Mouse (Mus musculus) fat pad, adult 2 months (tissue): Measurements from ENCODE around the gene Tomm6.

Experiments used
- DNase-seq: peaks from one replicate; pipeline ENCODE4 v3.0.0-alpha.2; 2011; ENCODE audit warnings: low read depth, low spot score; ENCODE audit errors: extremely low read depth

Gene Tomm6

GRCm38 (mm10) chr17:47688344-47688607, at the start of gene Tomm6:
TSS of gene Tomm6 (minus strand) at chr17:47688386.
- DNase-seq = no peak

- DNase-seq = no peak
These were observed 49.3 kb upstream of the Tomm6 start for GRCm38 (mm10) chr17:47737271-47738065.

- no peak for DNase-seq
These were observed 48.7 kb upstream of the Tomm6 start, which contains the start of gene Tfeb for GRCm38 (mm10) chr17:47736856-47737255. TSS of gene Tfeb (plus strand) at chr17:47737030.

GRCm38 (mm10) chr17:47735553-47736100, 47.4 kb upstream of the Tomm6 start:
- DNase-seq = no peak

GRCm38 (mm10) chr17:47730633-47731575, 42.7 kb upstream of the Tomm6 start:
- no peak for DNase-seq

GRCm38 (mm10) chr17:47726566-47726965, 38.4 kb upstream of the Tomm6 start, which contains the start of gene Pgc:
TSS of gene Pgc (plus strand) at chr17:47726842.
- no peak for DNase-seq

- DNase-seq = no peak
These were observed 33.0 kb upstream of the Tomm6 start for GRCm38 (mm10) chr17:47721183-47721582.

- no peak for DNase-seq
These were observed 26.9 kb upstream of the Tomm6 start for GRCm38 (mm10) chr17:47715037-47715436.

GRCm38 (mm10) chr17:47712889-47713571, 24.8 kb upstream of the Tomm6 start:
- no peak for DNase-seq

GRCm38 (mm10) chr17:47711883-47712282, 23.7 kb upstream of the Tomm6 start:
- no peak for DNase-seq

- DNase-seq = no peak
These were observed 21.9 kb upstream of the Tomm6 start for GRCm38 (mm10) chr17:47710036-47710435.

GRCm38 (mm10) chr17:47708972-47709371, 20.8 kb upstream of the Tomm6 start:
- no peak for DNase-seq

GRCm38 (mm10) chr17:47707961-47708360, 19.8 kb upstream of the Tomm6 start:
- peak; percentile 45 for DNase-seq

- DNase-seq = no peak
These were observed 18.0 kb upstream of the Tomm6 start for GRCm38 (mm10) chr17:47706196-47706595.

GRCm38 (mm10) chr17:47704692-47705091, 16.5 kb upstream of the Tomm6 start:
- DNase-seq = no peak

GRCm38 (mm10) chr17:47703556-47703955, 15.4 kb upstream of the Tomm6 start:
- DNase-seq = no peak

GRCm38 (mm10) chr17:47702548-47703345, 14.6 kb upstream of the Tomm6 start:
- DNase-seq = no peak

GRCm38 (mm10) chr17:47701793-47702192, 13.6 kb upstream of the Tomm6 start:
- DNase-seq = no peak

- DNase-seq = no peak
These were observed 10.9 kb upstream of the Tomm6 start for GRCm38 (mm10) chr17:47699055-47699454.

GRCm38 (mm10) chr17:47698156-47698555, 10.0 kb upstream of the Tomm6 start:
- no peak for DNase-seq
